Mouse (Mus musculus): ENCODE data around the gene Nrm.
"Not testable (repeated sequence)": the region's sequence is repeated elsewhere in the genome, so short reads cannot be mapped to it uniquely, and the experiment has no call there.

Gene Nrm

GRCm38 (mm10) chr17:35825109-35825850 is 35.8 kb upstream of the Nrm start:
- no peak for DNase-seq (ENCODE audit: low read depth, low spot score)
- no peaks in the 10 kb centered on the region for H3K36me3 ChIP-seq (ENCODE audit: control insufficient read depth, insufficient read depth, low read length, poor library complexity, severe bottlenecking)
- H3K27me3 ChIP-seq (ENCODE audit: control insufficient read depth, insufficient read depth, low read length, poor library complexity, severe bottlenecking) = no peaks in the 10 kb centered on the region

GRCm38 (mm10) chr17:35829737-35830136 is 31.4 kb upstream of the Nrm start:
- Histone ChIP-seq H3K27me3 (ENCODE audit: control insufficient read depth, insufficient read depth, low read length, poor library complexity, severe bottlenecking) (no peaks in the 10 kb centered on the region), H3K36me3 (ENCODE audit: control insufficient read depth, insufficient read depth, low read length, poor library complexity, severe bottlenecking) (peaks cover 10% of the 10 kb centered on the region)
- DNase-seq (ENCODE audit: low read depth, low spot score) = peak; percentile 94

- no peak for DNase-seq (ENCODE audit: low read depth, low spot score)
- Histone ChIP-seq H3K27me3 (ENCODE audit: control insufficient read depth, insufficient read depth, low read length, poor library complexity, severe bottlenecking) (no peaks in the 10 kb centered on the region), H3K36me3 (ENCODE audit: control insufficient read depth, insufficient read depth, low read length, poor library complexity, severe bottlenecking) (peaks cover 15% of the 10 kb centered on the region)
These were observed 28.5 kb upstream of the Nrm start for GRCm38 (mm10) chr17:35832400-35833238.

- no peak for DNase-seq (ENCODE audit: low read depth, low spot score)
- H3K36me3 ChIP-seq (ENCODE audit: control insufficient read depth, insufficient read depth, low read length, poor library complexity, severe bottlenecking) = peaks cover 15% of the 10 kb centered on the region
- no peaks in the 10 kb centered on the region for H3K27me3 ChIP-seq (ENCODE audit: control insufficient read depth, insufficient read depth, low read length, poor library complexity, severe bottlenecking)
These were observed 27.8 kb upstream of the Nrm start for GRCm38 (mm10) chr17:35833239-35833751.

- DNase-seq (ENCODE audit: low read depth, low spot score) = no peak
- Histone ChIP-seq H3K27me3 (ENCODE audit: control insufficient read depth, insufficient read depth, low read length, poor library complexity, severe bottlenecking) (no peaks in the 10 kb centered on the region), H3K36me3 (ENCODE audit: control insufficient read depth, insufficient read depth, low read length, poor library complexity, severe bottlenecking) (peaks cover 15% of the 10 kb centered on the region)
These were observed 27.2 kb upstream of the Nrm start for GRCm38 (mm10) chr17:35833894-35834293.

GRCm38 (mm10) chr17:35834696-35835422 is 26.3 kb upstream of the Nrm start:
- H3K36me3 ChIP-seq (ENCODE audit: control insufficient read depth, insufficient read depth, low read length, poor library complexity, severe bottlenecking) = peaks cover 15% of the 10 kb centered on the region
- H3K27me3 ChIP-seq (ENCODE audit: control insufficient read depth, insufficient read depth, low read length, poor library complexity, severe bottlenecking) = no peaks in the 10 kb centered on the region
- DNase-seq (ENCODE audit: low read depth, low spot score) = no peak

GRCm38 (mm10) chr17:35835424-35836140 is 25.5 kb upstream of the Nrm start:
- H3K36me3 ChIP-seq (ENCODE audit: control insufficient read depth, insufficient read depth, low read length, poor library complexity, severe bottlenecking) = peaks cover 15% of the 10 kb centered on the region
- DNase-seq (ENCODE audit: low read depth, low spot score) = no peak
- no peaks in the 10 kb centered on the region for H3K27me3 ChIP-seq (ENCODE audit: control insufficient read depth, insufficient read depth, low read length, poor library complexity, severe bottlenecking)

GRCm38 (mm10) chr17:35836178-35836965 is 24.7 kb upstream of the Nrm start:
- Histone ChIP-seq H3K36me3 (ENCODE audit: control insufficient read depth, insufficient read depth, low read length, poor library complexity, severe bottlenecking) (peaks cover 15% of the 10 kb centered on the region), H3K27me3 (ENCODE audit: control insufficient read depth, insufficient read depth, low read length, poor library complexity, severe bottlenecking) (no peaks in the 10 kb centered on the region)
- peak; percentile 90 for DNase-seq (ENCODE audit: low read depth, low spot score)

GRCm38 (mm10) chr17:35836991-35837422 is 24.1 kb upstream of the Nrm start:
- Histone ChIP-seq H3K27me3 (ENCODE audit: control insufficient read depth, insufficient read depth, low read length, poor library complexity, severe bottlenecking) (no peaks in the 10 kb centered on the region), H3K36me3 (ENCODE audit: control insufficient read depth, insufficient read depth, low read length, poor library complexity, severe bottlenecking) (peaks cover 15% of the 10 kb centered on the region)
- peak; percentile 67 for DNase-seq (ENCODE audit: low read depth, low spot score)

- H3K36me3 ChIP-seq (ENCODE audit: control insufficient read depth, insufficient read depth, low read length, poor library complexity, severe bottlenecking) = peaks cover 15% of the 10 kb centered on the region
- DNase-seq (ENCODE audit: low read depth, low spot score) = peak; percentile 46
- no peaks in the 10 kb centered on the region for H3K27me3 ChIP-seq (ENCODE audit: control insufficient read depth, insufficient read depth, low read length, poor library complexity, severe bottlenecking)
These were observed 23.6 kb upstream of the Nrm start for GRCm38 (mm10) chr17:35837487-35837886.

- peaks cover 13% of the 10 kb centered on the region for H3K36me3 ChIP-seq (ENCODE audit: control insufficient read depth, insufficient read depth, low read length, poor library complexity, severe bottlenecking)
- peak; percentile 92 for DNase-seq (ENCODE audit: low read depth, low spot score)
- H3K27me3 ChIP-seq (ENCODE audit: control insufficient read depth, insufficient read depth, low read length, poor library complexity, severe bottlenecking) = no peaks in the 10 kb centered on the region
These were observed 23.0 kb upstream of the Nrm start, which contains the start of gene Tubb5 for GRCm38 (mm10) chr17:35838122-35838544. Gene Tubb5, minus strand, starts transcription at chr17:35838306.

GRCm38 (mm10) chr17:35838570-35838969 is 22.5 kb upstream of the Nrm start:
- peaks cover 12% of the 10 kb centered on the region for H3K36me3 ChIP-seq (ENCODE audit: control insufficient read depth, insufficient read depth, low read length, poor library complexity, severe bottlenecking)
- no peaks in the 10 kb centered on the region for H3K27me3 ChIP-seq (ENCODE audit: control insufficient read depth, insufficient read depth, low read length, poor library complexity, severe bottlenecking)
- DNase-seq (ENCODE audit: low read depth, low spot score) = no peak

- not testable (repeated sequence) for DNase-seq (ENCODE audit: low read depth, low spot score); H3K27me3 ChIP-seq (ENCODE audit: control insufficient read depth, insufficient read depth, low read length, poor library complexity, severe bottlenecking)
- H3K36me3 ChIP-seq (ENCODE audit: control insufficient read depth, insufficient read depth, low read length, poor library complexity, severe bottlenecking) = peaks cover 10% of the 10 kb centered on the region
These were observed 22.1 kb upstream of the Nrm start for GRCm38 (mm10) chr17:35839002-35839401.
